Mouse (Mus musculus): Measurements from ENCODE around the gene Slco2a1. TPM values are rescaled to one million over a fixed set of nuclear protein-coding genes. Genes with fewer than 3 reads are reported as not detected.

The Slco2a1 gene
- polyA plus RNA-seq, 1 experiment: 1.9 TPM

- peak; percentile 64 for DNase-seq (ENCODE audit: low read depth)
These were observed 124.2 kb downstream of the Slco2a1 start for GRCm38 (mm10) chr9:103112471-103113271.

DNA sequence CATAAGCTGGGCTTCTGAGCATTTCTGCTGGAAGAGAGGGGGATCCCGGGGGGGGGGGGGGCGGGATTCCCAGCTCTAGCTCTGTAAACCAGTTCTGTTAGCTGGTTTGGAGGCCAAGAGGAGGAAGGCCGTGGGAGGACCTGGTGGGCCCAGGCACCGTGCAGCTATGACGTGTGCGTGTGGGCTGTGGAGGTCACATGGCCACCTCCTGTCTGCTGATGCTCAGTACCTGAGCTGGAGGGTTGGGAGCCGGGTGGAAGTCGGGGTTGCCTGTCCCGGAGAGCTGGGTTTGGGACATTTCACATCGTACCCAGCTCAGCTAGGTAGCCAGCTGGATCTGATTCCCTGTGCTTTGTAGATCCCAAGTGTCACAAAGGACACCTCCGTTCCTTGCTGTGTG is 124.8 kb downstream of the Slco2a1 start:
- DNase-seq (ENCODE audit: low read depth): no peak
- TF ChIP-seq POLR2A (IDR thresholded peaks at IDR 0.05; ENCODE audit: borderline replicate concordance, extremely low read depth, insufficient read depth, insufficient read length, poor library complexity, severe bottlenecking): no peak
- TF ChIP-seq CTCF (IDR thresholded peaks at IDR 0.05; ENCODE audit: borderline replicate concordance, extremely low read depth, insufficient read depth, insufficient read length): no peak

More at GRCm38 (mm10) chr9:103112471-103113271, 124.2 kb downstream of the Slco2a1 start:
- TF ChIP-seq CTCF (IDR thresholded peaks at IDR 0.05; ENCODE audit: borderline replicate concordance, extremely low read depth, insufficient read depth, insufficient read length): no peak
- TF ChIP-seq POLR2A (IDR thresholded peaks at IDR 0.05; ENCODE audit: borderline replicate concordance, extremely low read depth, insufficient read depth, insufficient read length, poor library complexity, severe bottlenecking): no peak

DNA sequence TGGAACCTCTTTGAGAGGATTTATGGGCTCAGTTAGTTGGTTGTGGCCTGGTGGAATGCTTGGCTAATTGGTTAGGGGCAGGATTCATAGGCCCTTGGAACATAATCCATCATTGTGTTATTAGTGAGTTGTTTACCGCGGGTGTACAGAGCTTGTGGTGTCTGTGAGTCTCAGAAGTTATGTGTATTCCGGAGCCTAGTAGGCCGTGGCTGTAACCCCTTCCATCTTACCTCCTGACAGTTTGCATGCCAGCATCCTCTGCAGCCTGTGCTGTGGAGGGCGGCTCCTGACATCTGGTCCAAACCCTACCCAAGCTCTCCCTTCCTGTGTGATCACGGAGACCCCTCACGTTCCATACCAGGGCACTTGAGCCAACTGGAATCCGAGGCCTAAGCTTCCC is 125.8 kb downstream of the Slco2a1 start:
- TF ChIP-seq POLR2A (IDR thresholded peaks at IDR 0.05; ENCODE audit: borderline replicate concordance, extremely low read depth, insufficient read depth, insufficient read length, poor library complexity, severe bottlenecking): no peak
- TF ChIP-seq CTCF (IDR thresholded peaks at IDR 0.05; ENCODE audit: borderline replicate concordance, extremely low read depth, insufficient read depth, insufficient read length): no peak
- no peak for DNase-seq (ENCODE audit: low read depth)

DNA sequence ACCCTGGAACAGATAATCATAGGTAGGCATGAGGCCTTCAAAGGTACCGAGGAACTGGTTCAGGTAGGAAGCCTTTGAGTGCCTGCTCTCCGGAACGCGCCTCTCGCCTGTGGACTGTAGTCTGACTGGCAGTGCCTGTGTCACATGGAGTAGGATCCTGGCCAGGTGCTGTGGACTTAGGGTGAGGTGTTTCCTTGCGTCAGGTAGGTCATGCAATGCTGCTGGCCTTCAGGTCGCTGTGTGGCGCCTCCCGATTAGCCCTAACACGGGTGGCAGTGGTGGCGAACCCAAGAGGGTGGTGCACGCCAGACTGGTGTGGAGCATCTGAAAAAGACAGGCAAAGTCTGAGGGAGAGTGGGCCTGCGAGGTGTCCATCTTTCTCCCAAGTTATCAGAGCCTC is 126.4 kb downstream of the Slco2a1 start:
- no peak for TF ChIP-seq POLR2A (IDR thresholded peaks at IDR 0.05; ENCODE audit: borderline replicate concordance, extremely low read depth, insufficient read depth, insufficient read length, poor library complexity, severe bottlenecking)
- TF ChIP-seq CTCF (IDR thresholded peaks at IDR 0.05; ENCODE audit: borderline replicate concordance, extremely low read depth, insufficient read depth, insufficient read length): no peak
- no peak for DNase-seq (ENCODE audit: low read depth)

DNA sequence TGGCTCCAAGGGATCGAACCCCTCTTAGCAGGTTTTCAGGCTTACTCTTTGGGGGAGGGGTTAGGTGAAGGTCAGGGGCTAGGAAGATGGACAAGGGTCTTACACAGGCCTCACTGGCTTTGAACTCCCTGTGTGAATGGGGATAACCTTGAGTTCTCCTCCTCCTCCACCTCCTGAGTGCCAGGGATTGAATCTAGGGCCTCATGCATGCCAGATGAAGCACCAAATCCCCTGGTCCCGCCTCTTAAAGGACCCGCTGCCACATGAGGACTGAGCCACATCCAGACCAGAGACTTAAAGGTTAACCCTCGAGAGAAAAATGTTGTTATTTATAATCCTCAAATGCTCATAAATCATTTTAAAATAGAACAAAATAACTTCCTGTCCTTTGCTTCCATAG is 128.4 kb downstream of the Slco2a1 start:
- TF ChIP-seq POLR2A (IDR thresholded peaks at IDR 0.05; ENCODE audit: borderline replicate concordance, extremely low read depth, insufficient read depth, insufficient read length, poor library complexity, severe bottlenecking) (no peak), CTCF (IDR thresholded peaks at IDR 0.05; ENCODE audit: borderline replicate concordance, extremely low read depth, insufficient read depth, insufficient read length) (no peak)
- no peak for DNase-seq (ENCODE audit: low read depth)

DNA sequence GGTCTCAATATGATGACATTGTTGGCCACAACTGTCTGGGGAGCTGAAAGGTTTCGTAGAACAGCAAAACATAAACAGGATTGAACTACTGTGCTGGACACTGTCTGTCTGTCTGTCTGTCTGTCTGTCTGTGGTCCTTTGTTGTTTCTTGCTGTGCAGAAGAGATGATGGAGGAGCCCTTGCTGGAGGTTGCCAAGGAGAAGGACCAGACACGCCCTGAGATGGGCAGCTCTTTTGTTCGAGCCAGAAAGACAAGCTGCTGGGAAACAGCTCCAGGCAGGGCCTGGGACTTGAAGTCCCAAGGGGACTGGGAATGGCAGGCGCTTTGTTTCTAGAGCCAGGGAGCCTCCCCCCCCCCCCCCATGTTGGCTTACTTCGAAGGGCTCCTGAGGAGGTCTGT is 129.0 kb downstream of the Slco2a1 start:
- peak; percentile 70 for DNase-seq (ENCODE audit: low read depth)
- no peak for TF ChIP-seq POLR2A (IDR thresholded peaks at IDR 0.05; ENCODE audit: borderline replicate concordance, extremely low read depth, insufficient read depth, insufficient read length, poor library complexity, severe bottlenecking)
- TF ChIP-seq CTCF (IDR thresholded peaks at IDR 0.05; ENCODE audit: borderline replicate concordance, extremely low read depth, insufficient read depth, insufficient read length): no peak

DNA sequence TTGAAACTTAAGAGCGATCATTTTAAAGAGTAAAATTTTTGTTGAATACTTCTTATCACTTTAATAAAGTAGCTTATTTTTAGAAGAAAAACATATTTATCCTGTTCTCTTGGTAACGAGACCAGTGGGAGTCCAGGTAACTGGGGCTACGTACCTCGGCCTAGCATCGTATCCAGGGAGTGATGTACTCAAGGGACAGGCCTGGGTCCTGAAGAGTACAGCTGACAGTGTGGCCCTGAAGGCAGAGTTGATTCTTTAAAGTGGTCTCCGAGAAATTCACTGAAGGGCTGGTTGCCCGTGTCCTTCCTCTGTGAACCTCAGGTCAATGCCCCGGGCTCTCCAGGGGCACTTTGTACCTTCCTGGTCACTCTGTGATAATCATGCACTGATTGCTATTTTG is 129.4 kb downstream of the Slco2a1 start:
- DNase-seq (ENCODE audit: low read depth): no peak
- TF ChIP-seq POLR2A (IDR thresholded peaks at IDR 0.05; ENCODE audit: borderline replicate concordance, extremely low read depth, insufficient read depth, insufficient read length, poor library complexity, severe bottlenecking): no peak
- no peak for TF ChIP-seq CTCF (IDR thresholded peaks at IDR 0.05; ENCODE audit: borderline replicate concordance, extremely low read depth, insufficient read depth, insufficient read length)

DNA sequence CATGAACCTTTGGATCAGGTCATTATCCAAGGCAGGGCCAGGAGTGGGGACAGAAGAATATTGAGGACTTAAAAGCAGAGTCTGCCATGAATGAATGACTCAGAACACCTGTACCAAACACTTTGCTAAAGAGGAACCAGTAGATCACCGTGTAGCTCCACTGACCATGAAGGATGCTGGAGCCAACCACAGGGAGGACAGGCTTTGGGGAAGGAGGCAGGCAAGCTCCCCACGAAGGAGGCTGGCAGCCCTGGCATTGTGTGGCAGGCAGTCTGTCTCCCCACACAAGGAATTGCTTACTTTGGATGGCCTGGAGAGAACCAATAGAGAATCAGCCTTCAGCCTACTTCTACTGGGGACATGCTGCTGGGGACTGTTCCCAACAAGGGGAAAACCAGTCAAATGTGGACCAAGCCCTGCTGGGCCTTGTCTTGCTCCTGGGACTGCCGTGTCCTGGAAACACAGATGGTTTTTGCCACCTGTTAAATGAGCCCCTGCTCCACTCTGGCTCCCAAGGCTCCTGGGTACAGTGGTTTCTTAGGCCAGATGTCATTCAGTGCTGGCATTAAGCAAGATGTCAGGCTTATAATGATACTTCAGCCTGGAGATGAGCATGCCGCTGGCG is 130.3 kb downstream of the Slco2a1 start:
- TF ChIP-seq POLR2A (IDR thresholded peaks at IDR 0.05; ENCODE audit: borderline replicate concordance, extremely low read depth, insufficient read depth, insufficient read length, poor library complexity, severe bottlenecking): no peak
- no peak for TF ChIP-seq CTCF (IDR thresholded peaks at IDR 0.05; ENCODE audit: borderline replicate concordance, extremely low read depth, insufficient read depth, insufficient read length)
- DNase-seq (ENCODE audit: low read depth): no peak

GRCm38 (mm10) chr9:103119781-103120180 is 131.3 kb downstream of the Slco2a1 start:
- TF ChIP-seq POLR2A (IDR thresholded peaks at IDR 0.05; ENCODE audit: borderline replicate concordance, extremely low read depth, insufficient read depth, insufficient read length, poor library complexity, severe bottlenecking) (no peak), CTCF (IDR thresholded peaks at IDR 0.05; ENCODE audit: borderline replicate concordance, extremely low read depth, insufficient read depth, insufficient read length) (no peak)
- no peak for DNase-seq (ENCODE audit: low read depth)

- TF ChIP-seq POLR2A (IDR thresholded peaks at IDR 0.05; ENCODE audit: borderline replicate concordance, extremely low read depth, insufficient read depth, insufficient read length, poor library complexity, severe bottlenecking): no peak
- no peak for TF ChIP-seq CTCF (IDR thresholded peaks at IDR 0.05; ENCODE audit: borderline replicate concordance, extremely low read depth, insufficient read depth, insufficient read length)
- DNase-seq (ENCODE audit: low read depth): no peak
These were observed 131.7 kb downstream of the Slco2a1 start for GRCm38 (mm10) chr9:103120231-103120630.

DNA sequence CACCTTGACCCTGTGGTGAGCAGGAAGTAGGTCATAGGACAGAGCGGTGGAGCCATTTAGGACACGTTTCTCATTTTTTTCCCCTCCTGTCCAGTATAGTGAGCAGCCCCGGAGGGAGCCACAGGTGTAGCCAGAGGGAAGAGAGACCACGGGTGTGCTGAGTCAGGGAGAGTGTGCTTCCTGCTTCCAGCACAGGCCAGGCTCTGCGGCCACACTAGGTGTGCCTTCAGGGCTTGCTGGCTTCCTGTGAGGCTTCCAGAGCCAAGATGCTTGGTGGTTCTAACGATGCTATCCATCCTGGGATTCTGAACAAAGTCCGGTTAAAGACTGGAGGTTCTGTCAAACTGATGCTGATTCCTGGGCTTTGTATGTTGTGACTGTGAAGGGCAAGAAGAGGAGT is 133.0 kb downstream of the Slco2a1 start:
- DNase-seq (ENCODE audit: low read depth): no peak
- TF ChIP-seq CTCF (IDR thresholded peaks at IDR 0.05; ENCODE audit: borderline replicate concordance, extremely low read depth, insufficient read depth, insufficient read length): no peak
- no peak for TF ChIP-seq POLR2A (IDR thresholded peaks at IDR 0.05; ENCODE audit: borderline replicate concordance, extremely low read depth, insufficient read depth, insufficient read length, poor library complexity, severe bottlenecking)

- TF ChIP-seq POLR2A (IDR thresholded peaks at IDR 0.05; ENCODE audit: borderline replicate concordance, extremely low read depth, insufficient read depth, insufficient read length, poor library complexity, severe bottlenecking) (no peak), CTCF (IDR thresholded peaks at IDR 0.05; ENCODE audit: borderline replicate concordance, extremely low read depth, insufficient read depth, insufficient read length) (no peak)
- DNase-seq (ENCODE audit: low read depth): no peak
These were observed 136.2 kb downstream of the Slco2a1 start for GRCm38 (mm10) chr9:103124746-103125145.

All from brain, embryonic 14.5 days (tissue).